In the genomic region with DNA sequence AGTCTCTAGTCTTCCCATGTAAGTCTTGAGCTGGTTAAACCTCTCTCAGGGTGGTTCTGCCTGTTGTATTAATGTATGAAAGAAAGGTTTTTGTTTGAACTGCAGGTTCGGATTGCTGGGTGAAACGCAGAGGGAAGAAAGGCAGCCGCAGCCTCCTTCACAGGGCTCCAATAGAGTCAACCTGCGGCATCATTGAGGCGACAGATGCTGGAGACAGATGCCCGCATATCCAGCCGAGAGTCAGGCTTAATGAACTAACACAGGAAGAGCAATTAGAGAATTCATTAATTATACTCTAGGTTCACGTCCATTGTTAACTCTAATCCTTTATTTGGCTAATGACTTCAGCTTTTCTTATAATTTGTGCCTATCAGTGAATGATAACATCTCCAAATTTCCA, we compare ENCODE assay signal across 18 mouse cellular contexts.
DNase-seq lines count a peak whose midpoint lies in the region; ATAC-seq and TF ChIP-seq lines count a peak whose summit lies in the region.
"Had no signal": no experiment of that assay in that cellular context is flagged by ENCODE, and none has a peak within 500 bp of the region (broad histone marks: within the 10 kb centered on the region; RNA-seq: fewer than 3 reads in every experiment).

No protein-coding gene starts in this region.

- no peaks in the 10 kb centered on the region for H3K9me3 ChIP-seq in forebrain, embryonic 10.5 days
- no peaks in the 10 kb centered on the region for H3K9me3 ChIP-seq in forebrain, embryonic 15.5 days
- no peaks in the 10 kb centered on the region for H3K9me3 ChIP-seq in hindbrain, embryonic 14.5 days (ENCODE audit: control insufficient read depth, low read length)
- H3K9me3 ChIP-seq in hindbrain, embryonic 11.5 days (ENCODE audit: control insufficient read depth, low read length) = no peaks in the 10 kb centered on the region
- no peaks in the 10 kb centered on the region for H3K9me3 ChIP-seq in forebrain, postnatal 0 days (ENCODE audit: low read length)
- H3K9me3 ChIP-seq: heart, embryonic 10.5 days had no signal

- peaks cover 27% of the 10 kb centered on the region for H3K4me1 ChIP-seq in forebrain, embryonic 10.5 days
- 0 out of 2 replicates have a peak, but pooled peaks cover 3% of the 10 kb centered on the region for H3K4me1 ChIP-seq in forebrain, embryonic 15.5 days
- H3K4me1 ChIP-seq in hindbrain, embryonic 14.5 days (replicated peaks; ENCODE audit: control insufficient read depth, insufficient read depth, low read length) = no peaks in the 10 kb centered on the region
- H3K4me1 ChIP-seq in hindbrain, embryonic 11.5 days (replicated peaks; ENCODE audit: control insufficient read depth, insufficient read depth, low read length) = no peaks in the 10 kb centered on the region
- no peaks in the 10 kb centered on the region for H3K4me1 ChIP-seq in forebrain, postnatal 0 days (ENCODE audit: insufficient read depth)
- H3K4me1 ChIP-seq: heart, embryonic 10.5 days had no signal

- H3K27ac ChIP-seq in forebrain, embryonic 10.5 days = 0 out of 2 replicates have a peak overlapping the region, but pooled peaks have one; percentile 25
- H3K27ac ChIP-seq in forebrain, embryonic 15.5 days (replicated peaks) = no peak overlapping the region
- H3K27ac ChIP-seq in hindbrain, embryonic 14.5 days = peak overlapping the region; percentile 20; the same call in 1 of the 2 replicates
- H3K27ac ChIP-seq in hindbrain, embryonic 11.5 days (ENCODE audit: low read depth, low read length) = no peak overlapping the region
- no peak overlapping the region for H3K27ac ChIP-seq in forebrain, postnatal 0 days (ENCODE audit: low read depth, low read length)
- H3K27ac ChIP-seq: heart, embryonic 10.5 days had no signal

- WGBS in forebrain, embryonic 10.5 days = 58% methylated on average over 8 of the region's 8 CpGs
- 20% methylated on average over 8 of the region's 8 CpGs for WGBS in forebrain, embryonic 15.5 days
- WGBS in hindbrain, embryonic 14.5 days = 46% methylated on average over 8 of the region's 8 CpGs
- 72% methylated on average over 8 of the region's 8 CpGs for WGBS in hindbrain, embryonic 11.5 days
- 21% methylated on average over 8 of the region's 8 CpGs for WGBS in forebrain, postnatal 0 days

- ATAC-seq in forebrain, embryonic 15.5 days (replicated peaks) = no peak
- ATAC-seq in hindbrain, embryonic 14.5 days (ENCODE audit: low FRiP score) = no peak
- no peak for ATAC-seq in hindbrain, embryonic 11.5 days (ENCODE audit: low FRiP score)
- no peak for ATAC-seq in forebrain, postnatal 0 days
- ATAC-seq: activated CD4-positive, CD25-positive, alpha-beta regulatory T cell, adult 4 months; intestine, embryonic 16.5 days; Patski had no signal

- peaks cover 11% of the 10 kb centered on the region; the same call in 1 of the 2 replicates for H3K27me3 ChIP-seq in forebrain, embryonic 10.5 days (ENCODE audit: poor library complexity, severe bottlenecking)
- no peaks in the 10 kb centered on the region for H3K27me3 ChIP-seq in forebrain, embryonic 15.5 days
- H3K27me3 ChIP-seq in hindbrain, embryonic 14.5 days (ENCODE audit: control insufficient read depth, insufficient read depth, low read length) = no peaks in the 10 kb centered on the region
- no peaks in the 10 kb centered on the region for H3K27me3 ChIP-seq in hindbrain, embryonic 11.5 days (ENCODE audit: control insufficient read depth, insufficient read depth, low read length)
- no peaks in the 10 kb centered on the region for H3K27me3 ChIP-seq in forebrain, postnatal 0 days (ENCODE audit: insufficient read depth, low read length)

- no peaks in the 10 kb centered on the region for H3K36me3 ChIP-seq in forebrain, embryonic 10.5 days (replicated peaks)
- H3K36me3 ChIP-seq in forebrain, embryonic 15.5 days = no peaks in the 10 kb centered on the region
- no peaks in the 10 kb centered on the region for H3K36me3 ChIP-seq in hindbrain, embryonic 14.5 days (replicated peaks; ENCODE audit: control insufficient read depth, insufficient read depth)
- H3K36me3 ChIP-seq in hindbrain, embryonic 11.5 days (ENCODE audit: control insufficient read depth, insufficient read depth, low read length) = no peaks in the 10 kb centered on the region
- no peaks in the 10 kb centered on the region for H3K36me3 ChIP-seq in forebrain, postnatal 0 days (ENCODE audit: insufficient read depth)
- H3K36me3 ChIP-seq: heart, embryonic 10.5 days had no signal

- no peak for DNase-seq in forebrain, embryonic 10.5 days (ENCODE audit: extremely low spot score, low spot score)
- DNase-seq in hindbrain, embryonic 14.5 days (ENCODE audit: low spot score) = no peak
- no peak for DNase-seq in hindbrain, embryonic 11.5 days (ENCODE audit: low spot score)
- peak; percentile 24 for DNase-seq in Muller cell, postnatal 12 days (ENCODE audit: inconsistent ontology term)
- peak; percentile 2 for DNase-seq in forebrain, postnatal 0 days
- DNase-seq in right cerebral cortex, postnatal 25 days = no peak
- DNase-seq in heart, adult 9 months (ENCODE audit: low spot score in 2 of 2) = no peak
- DNase-seq: adrenal gland, postnatal 14 days; cerebellum, adult 2 months; cerebellum, postnatal 10 days; gastrocnemius, postnatal 36 days; heart, postnatal 10 days; kidney, adult 2 months had no signal

- H3K9ac ChIP-seq in forebrain, embryonic 15.5 days (replicated peaks) = no peak overlapping the region
- H3K9ac ChIP-seq in hindbrain, embryonic 14.5 days = no peak overlapping the region
- no peak overlapping the region for H3K9ac ChIP-seq in hindbrain, embryonic 11.5 days (ENCODE audit: low read depth, low read length)
- H3K9ac ChIP-seq in forebrain, postnatal 0 days = no peak overlapping the region

- H3K4me2 ChIP-seq in forebrain, embryonic 15.5 days (replicated peaks) = no peak overlapping the region
- no peak overlapping the region for H3K4me2 ChIP-seq in hindbrain, embryonic 14.5 days (replicated peaks)
- no peak overlapping the region for H3K4me2 ChIP-seq in hindbrain, embryonic 11.5 days (replicated peaks; ENCODE audit: low read depth, low read length)
- no peak overlapping the region for H3K4me2 ChIP-seq in forebrain, postnatal 0 days (ENCODE audit: low read depth)

- H3K4me3 ChIP-seq in forebrain, embryonic 10.5 days = no peak overlapping the region
- no peak overlapping the region for H3K4me3 ChIP-seq in forebrain, embryonic 15.5 days
- H3K4me3 ChIP-seq in hindbrain, embryonic 14.5 days (replicated peaks; ENCODE audit: low read length) = no peak overlapping the region
- no peak overlapping the region for H3K4me3 ChIP-seq in hindbrain, embryonic 11.5 days (ENCODE audit: low read depth, low read length)
- no peak overlapping the region for H3K4me3 ChIP-seq in forebrain, postnatal 0 days (ENCODE audit: low read depth, low read length)
- H3K4me3 ChIP-seq: heart, embryonic 10.5 days had no signal

- TF ChIP-seq CTCF in forebrain, postnatal 0 days (IDR thresholded peaks at IDR 0.05; ENCODE audit: low read depth) = no peak

Comparison
In these comparisons a context has a peak if more than half of its experiments do, and no peak if none do; other contexts are left out.
1. DNase-seq: peak in Muller cell, postnatal 12 days (single experiment) and forebrain, postnatal 0 days (single experiment); none in forebrain, embryonic 10.5 days (single experiment), hindbrain, embryonic 14.5 days (single experiment), hindbrain, embryonic 11.5 days (single experiment), right cerebral cortex, postnatal 25 days (single experiment) and heart, adult 9 months (0 of 2).
2. H3K27ac ChIP-seq: peak in forebrain, embryonic 10.5 days (single experiment) and hindbrain, embryonic 14.5 days (single experiment); none in forebrain, embryonic 15.5 days (single experiment), hindbrain, embryonic 11.5 days (single experiment) and forebrain, postnatal 0 days (single experiment).